Mouse (Mus musculus): ENCODE data around the gene Stat3.

Stat3 gene

DNA sequence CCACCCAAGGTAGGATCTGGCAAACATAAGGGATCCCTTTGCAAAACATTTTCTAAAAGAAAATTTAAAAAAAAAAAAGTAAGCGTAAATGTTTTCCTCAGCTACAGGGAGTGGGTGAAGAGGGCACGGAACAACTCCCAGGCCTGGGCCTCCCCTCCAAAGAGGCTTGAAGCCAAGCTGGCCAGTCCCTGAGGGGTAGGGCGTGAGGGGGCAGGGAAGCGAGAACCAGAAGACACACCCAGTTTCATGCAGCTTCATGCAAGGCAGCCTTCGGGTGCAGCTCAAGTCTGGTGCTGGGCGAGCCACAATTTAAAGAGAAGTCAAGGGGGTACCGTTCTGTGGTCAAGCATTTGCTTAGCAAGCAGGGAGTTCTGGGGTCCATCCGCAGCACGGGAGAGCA, 24.3 kb upstream of the Stat3 start:
- DNase-seq (ENCODE audit: low spot score) = no peak

GRCm38 (mm10) chr11:100962371-100962911, 23.1 kb upstream of the Stat3 start:
- DNase-seq (ENCODE audit: low spot score) = no peak

- DNase-seq (ENCODE audit: low spot score) = peak; percentile 42
Observed at GRCm38 (mm10) chr11:100960540-100960939, 21.2 kb upstream of the Stat3 start.

- no peak for DNase-seq (ENCODE audit: low spot score)
Observed at GRCm38 (mm10) chr11:100959826-100960225, 20.5 kb upstream of the Stat3 start.

DNA sequence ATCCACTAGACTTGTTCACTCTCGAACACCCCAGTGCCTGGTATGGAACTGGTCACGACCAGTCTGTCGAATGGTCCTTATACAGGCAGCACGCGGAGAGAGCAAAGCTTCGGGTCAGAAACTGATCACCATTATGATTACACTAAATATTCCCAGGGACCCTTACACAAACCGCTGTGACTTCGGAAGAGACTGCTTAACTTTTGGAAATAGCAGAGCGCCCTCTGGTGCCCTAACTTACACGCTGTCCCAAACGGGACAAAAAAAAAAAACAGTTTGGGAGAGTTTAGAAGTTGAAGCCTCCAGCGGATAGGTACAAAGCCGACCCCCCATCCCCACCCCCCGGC, 20.1 kb upstream of the Stat3 start:
- peak; percentile 71 for DNase-seq (ENCODE audit: low spot score)

- DNase-seq (ENCODE audit: low spot score) = no peak
Observed at GRCm38 (mm10) chr11:100958613-100959463, 19.5 kb upstream of the Stat3 start.

DNA sequence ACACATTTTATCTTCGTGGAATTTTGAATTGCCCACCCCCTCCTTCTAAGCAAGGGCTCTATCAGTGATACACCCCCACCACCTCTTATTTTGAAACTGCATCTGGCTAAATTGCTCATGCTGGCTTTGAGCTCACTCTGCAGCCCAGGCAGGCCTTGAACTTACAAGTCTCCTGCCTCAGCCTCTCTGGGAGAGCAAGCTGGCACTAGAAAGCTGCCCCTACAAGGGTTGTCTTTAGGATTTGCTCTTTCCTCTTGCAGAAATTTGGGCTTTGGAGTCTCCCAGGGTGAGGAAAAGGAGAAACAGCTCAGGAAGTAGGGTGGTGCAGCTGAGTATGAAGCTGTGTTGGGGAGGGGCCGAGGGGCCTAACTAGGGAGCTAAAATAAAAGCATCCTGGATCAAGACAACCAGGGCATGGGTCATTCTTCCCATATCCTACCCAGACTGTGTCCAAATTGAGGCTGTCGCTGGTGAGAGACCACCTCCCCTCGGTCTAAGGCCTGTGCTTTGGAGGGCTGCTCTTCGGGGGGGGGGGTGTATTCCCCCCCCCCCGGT, 18.7 kb upstream of the Stat3 start:
- DNase-seq (ENCODE audit: low spot score) = no peak

- peak; percentile 93 for DNase-seq (ENCODE audit: low spot score)
Observed at GRCm38 (mm10) chr11:100957244-100957643, 17.9 kb upstream of the Stat3 start.

DNA sequence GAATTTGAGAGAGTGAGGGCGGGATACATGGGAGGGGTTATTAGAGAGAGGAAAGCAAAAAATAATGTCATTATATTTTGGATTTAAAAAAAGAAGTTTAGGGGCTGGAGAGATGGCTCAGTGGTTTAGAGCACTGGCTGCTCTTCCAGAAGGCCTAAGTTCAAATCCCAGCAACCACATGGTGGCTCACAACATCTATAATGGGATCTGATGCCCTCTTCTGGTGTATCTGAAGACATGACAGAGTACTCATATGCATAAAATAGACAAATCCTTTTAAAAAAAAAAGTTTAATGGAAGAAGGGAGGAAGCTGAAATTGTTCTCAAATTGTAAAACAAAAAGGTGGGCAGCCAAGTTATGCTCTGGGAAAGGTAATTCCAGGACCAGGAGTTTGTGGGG, 10.2 kb upstream of the Stat3 start:
- no peak for DNase-seq (ENCODE audit: low spot score)

GRCm38 (mm10) chr11:100948317-100948716, 9.0 kb upstream of the Stat3 start:
- DNase-seq (ENCODE audit: low spot score) = no peak

GRCm38 (mm10) chr11:100947548-100947947, 8.2 kb upstream of the Stat3 start:
- DNase-seq (ENCODE audit: low spot score) = no peak

DNA sequence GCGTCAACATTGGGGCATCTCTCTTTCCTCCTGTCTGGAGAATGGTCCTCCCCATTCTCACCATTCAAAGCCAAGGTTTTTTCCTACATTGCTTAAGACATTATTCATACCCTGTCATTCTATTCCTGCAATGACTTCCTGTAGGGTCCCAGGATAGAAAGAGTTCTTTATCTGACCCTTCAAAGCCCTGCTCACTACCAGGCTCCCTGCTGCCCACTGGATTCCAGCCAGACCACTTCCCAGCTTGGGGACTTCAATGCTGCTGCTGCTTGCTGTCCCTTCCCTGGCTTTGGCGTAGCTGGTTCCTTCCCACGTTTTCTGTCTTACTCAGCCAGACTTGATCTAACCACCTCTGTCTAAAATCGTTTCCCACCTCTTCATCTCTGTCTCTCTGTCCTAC, 7.5 kb upstream of the Stat3 start:
- DNase-seq (ENCODE audit: low spot score) = no peak

DNA sequence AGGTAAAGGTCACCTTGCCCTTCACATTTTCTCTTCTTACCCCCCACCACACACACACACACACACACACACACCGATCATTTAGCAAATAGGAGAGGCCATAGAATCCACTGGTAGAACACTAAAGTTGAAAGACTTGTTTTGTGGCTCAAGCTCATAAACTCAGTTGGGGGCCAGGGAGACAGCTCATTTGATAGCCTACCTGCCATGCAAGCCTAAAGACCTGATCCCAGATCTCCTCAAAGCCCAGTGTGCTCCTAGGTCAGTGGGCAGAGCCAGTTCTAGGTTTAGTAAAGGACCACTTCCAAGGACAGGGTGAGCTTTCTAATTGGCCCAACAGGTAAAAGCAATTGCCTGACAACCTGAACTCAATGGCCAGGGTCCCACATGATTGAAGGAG, 3.0 kb upstream of the Stat3 start:
- no peak for DNase-seq (ENCODE audit: low spot score)

DNA sequence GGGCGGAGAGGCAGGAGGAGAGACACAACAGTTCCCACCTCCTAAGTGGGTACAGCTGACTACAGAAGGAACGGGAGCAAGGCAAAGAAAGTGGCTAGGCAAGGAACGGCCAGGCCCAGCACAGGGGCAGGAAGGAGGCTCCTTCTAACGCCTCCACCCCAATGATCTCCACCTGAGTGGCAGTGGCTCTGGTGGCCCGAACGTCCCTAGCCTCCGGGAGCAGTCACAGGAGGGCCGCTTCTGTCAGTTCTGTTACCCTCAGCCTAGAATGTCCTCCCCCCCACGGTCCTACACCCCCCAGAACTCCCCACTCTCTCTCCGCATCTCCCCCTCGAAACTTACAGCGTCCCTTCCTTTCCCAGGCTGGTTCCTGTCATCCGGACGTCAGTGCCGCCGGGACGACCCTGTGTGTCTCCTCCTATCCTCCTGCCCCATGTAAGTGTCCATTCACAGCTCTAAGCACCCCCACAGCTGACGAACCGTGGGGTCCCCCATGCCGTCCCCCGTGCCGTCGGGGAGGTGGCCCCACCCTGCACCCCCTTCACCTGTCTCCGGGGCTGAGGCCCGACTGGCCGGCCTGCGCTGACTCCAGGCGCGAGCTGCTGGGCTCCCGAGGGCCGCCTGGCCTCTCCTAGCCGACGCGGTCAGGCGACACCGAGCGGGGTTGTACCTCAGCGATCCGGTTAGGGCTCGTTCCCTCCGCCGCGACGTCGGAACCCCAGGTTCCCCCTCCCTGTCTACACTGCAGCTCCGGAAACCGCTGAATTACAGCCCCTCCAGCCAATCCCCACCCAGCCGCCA, 429 bp downstream of the Stat3 start:
- no peak for DNase-seq (ENCODE audit: low spot score)

- peak; percentile 47 for DNase-seq (ENCODE audit: low spot score)
Observed at GRCm38 (mm10) chr11:100938112-100938511, 1.2 kb downstream of the Stat3 start.

DNA sequence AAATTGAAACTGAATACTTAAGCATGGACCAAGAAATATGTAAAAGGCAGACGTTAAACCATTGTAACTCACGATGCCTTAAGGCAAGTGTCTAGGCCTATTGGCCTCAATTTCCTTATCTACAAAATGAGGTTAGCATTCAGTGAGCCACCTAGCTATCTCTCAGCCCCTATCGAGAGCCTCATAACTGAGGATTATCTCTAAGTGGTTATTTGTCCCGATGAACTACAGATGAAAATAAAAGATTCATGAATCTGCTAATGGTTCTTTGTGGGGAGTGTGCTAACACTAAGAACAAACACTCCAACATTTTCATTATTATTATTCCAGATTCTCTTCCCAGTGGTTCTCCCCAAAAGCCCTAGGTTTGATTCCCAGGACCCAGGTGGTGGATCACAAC, 2.0 kb downstream of the Stat3 start:
- no peak for DNase-seq (ENCODE audit: low spot score)

DNA sequence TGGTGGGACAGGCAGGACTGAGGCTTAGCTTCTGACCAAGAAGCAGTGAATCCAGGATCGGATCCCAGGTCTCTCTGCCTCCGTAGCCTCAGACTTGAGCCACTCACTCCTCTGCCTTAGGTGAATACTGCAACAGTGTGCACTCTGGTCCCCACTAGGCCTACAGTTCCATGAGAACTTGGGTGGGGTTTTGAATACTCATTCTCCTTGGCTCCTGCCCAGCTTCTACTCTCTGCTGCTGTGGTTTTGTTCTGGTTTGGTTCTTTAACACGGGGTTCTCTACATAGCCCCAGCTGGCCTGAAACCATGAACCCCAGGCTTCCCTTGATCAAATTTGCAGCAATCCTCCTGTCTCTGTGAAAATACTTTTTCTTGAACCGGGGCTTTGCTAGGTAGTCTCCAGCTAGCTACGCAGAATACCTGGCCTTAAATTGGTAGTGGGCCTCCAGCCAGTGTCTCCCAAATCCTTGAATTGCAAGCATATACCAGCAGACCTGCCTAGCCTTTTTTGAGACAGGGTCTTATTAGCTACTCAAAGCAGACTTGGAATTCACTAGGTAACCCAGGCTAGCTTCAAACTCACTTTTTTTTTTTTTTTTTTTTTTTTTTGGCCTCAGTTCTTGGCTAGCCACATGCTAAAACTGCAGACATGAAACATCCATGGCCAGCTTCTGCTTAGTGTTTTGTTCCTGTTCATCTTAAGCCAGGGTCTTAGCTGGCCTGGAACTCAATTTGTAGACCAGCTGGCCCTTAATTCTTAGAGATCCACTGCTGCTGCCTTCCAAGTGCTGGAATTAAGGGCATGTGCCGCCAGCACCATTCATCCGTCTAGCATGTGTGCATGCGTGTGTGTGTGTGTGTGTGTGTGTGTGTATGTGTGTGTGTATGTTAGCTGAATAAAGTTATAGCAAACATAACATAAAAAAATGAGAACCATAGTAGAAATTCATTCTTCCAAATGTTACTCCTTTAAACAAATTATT, 3.7 kb downstream of the Stat3 start:
- no peak for DNase-seq (ENCODE audit: low spot score)

DNA sequence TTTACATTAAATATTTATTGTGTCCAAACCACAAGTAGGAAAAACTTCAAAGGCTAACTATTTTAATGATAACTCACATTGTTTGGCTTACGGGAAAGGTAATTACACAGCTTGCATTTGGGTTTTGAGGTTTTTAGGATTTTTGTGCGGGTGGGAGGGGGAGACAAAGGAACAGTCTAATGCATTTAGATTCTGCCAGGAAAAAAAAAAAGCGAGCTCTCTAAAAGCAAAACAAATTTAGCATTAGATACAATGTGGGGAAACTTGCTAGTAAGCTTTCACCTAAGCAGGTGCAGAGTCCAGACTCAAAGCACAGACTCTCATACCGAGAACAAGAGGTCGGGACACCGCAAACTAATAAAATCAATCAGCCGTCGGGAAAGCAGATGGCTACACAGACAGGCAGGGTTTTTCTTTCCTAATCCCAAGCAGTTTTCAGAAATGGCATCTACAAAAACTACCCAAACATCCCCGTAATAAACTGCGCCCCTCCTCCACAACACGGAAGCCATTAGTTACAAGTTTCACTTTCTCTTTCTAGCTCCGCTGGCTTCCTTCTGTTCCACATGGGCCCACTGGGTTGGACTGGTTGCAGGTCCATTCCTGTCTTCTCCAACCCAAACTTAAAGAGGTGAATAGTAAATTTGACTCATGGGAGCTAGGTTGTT, 8.0 kb downstream of the Stat3 start:
- peak; percentile 17 for DNase-seq (ENCODE audit: low spot score)

GRCm38 (mm10) chr11:100930611-100931010, 8.7 kb downstream of the Stat3 start:
- no peak for DNase-seq (ENCODE audit: low spot score)

- DNase-seq (ENCODE audit: low spot score) = no peak
Observed at GRCm38 (mm10) chr11:100927386-100927785, 12.0 kb downstream of the Stat3 start.

GRCm38 (mm10) chr11:100924386-100924919, 14.9 kb downstream of the Stat3 start:
- DNase-seq (ENCODE audit: low spot score) = no peak
